Mouse (Mus musculus): ENCODE results near the gene Cntnap5a.

DNA sequence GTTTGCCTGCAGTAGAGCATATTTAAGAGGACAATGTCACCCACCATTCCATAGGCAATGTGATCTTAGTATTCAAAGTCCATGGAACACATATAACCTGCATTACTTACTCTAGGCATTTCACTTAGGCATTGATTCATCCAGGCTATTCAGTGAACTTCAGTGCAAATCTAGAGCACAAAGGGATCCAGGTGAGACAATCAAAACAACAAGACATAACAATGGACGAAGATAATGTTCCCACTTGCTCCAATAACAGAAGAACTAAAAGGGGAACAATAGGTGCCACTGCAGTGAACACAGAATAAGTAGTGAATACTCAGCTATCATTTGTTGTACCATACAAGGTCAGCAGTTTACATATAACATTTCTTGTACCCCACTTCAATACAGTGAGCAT is 345.1 kb downstream of the Cntnap5a start:
- TF ChIP-seq GATA1 (IDR thresholded peaks at IDR 0.05; ENCODE audit: borderline replicate concordance, low read length) (no peak), FLI1 (IDR thresholded peaks at IDR 0.05; ENCODE audit: low read length) (no peak)

All from megakaryocyte, embryonic 14.5 days (primary cell).